Comparison of ENCODE assay signal across 20 mouse cellular contexts in genomic region chr9:43947089-43947488, GRCm38 (mm10).
A peak's percentile ranks its signal among the peaks of the same experiment; 100 is the strongest.
DNase-seq lines count a peak whose midpoint lies in the region; ATAC-seq and TF ChIP-seq lines count a peak whose summit lies in the region.
"Had no signal": no experiment of that assay in that cellular context is flagged by ENCODE, and none has a peak within 500 bp of the region (broad histone marks: within the 10 kb centered on the region; RNA-seq: fewer than 3 reads in every experiment).

No protein-coding gene starts in this region.

- WGBS in kidney, embryonic 15.5 days = 29% methylated on average over 5 of the region's 5 CpGs

- no peak overlapping the region for H3K4me3 ChIP-seq in kidney, embryonic 15.5 days (replicated peaks)
- peak overlapping the region; percentile 44 for H3K4me3 ChIP-seq in embryonic fibroblast, embryonic 13.5 days (ENCODE audit: insufficient read depth, low read length)
- no peak overlapping the region for H3K4me3 ChIP-seq in myocyte
- H3K4me3 ChIP-seq: embryonic facial prominence, embryonic 12.5 days; gastrocnemius, adult 2 months; heart, embryonic 15.5 days; hindbrain, embryonic 15.5 days; layer of hippocampus, adult 2 months had no signal

- H3ac ChIP-seq in myocyte (ENCODE audit: control insufficient read depth, insufficient read length) = no peak overlapping the region

- H3K9ac ChIP-seq in kidney, embryonic 15.5 days = no peak overlapping the region
- H3K9ac ChIP-seq: embryonic facial prominence, embryonic 12.5 days; heart, embryonic 15.5 days; hindbrain, embryonic 15.5 days had no signal

- H3K79me2 ChIP-seq in myocyte (ENCODE audit: control insufficient read depth, insufficient read depth) = no peaks in the 10 kb centered on the region

- H3K4me2 ChIP-seq in kidney, embryonic 15.5 days = no peak overlapping the region
- peak overlapping the region; percentile 50 for H3K4me2 ChIP-seq in myocyte (ENCODE audit: low read depth)
- H3K4me2 ChIP-seq: embryonic facial prominence, embryonic 12.5 days; heart, embryonic 15.5 days; hindbrain, embryonic 15.5 days; liver, embryonic 11.5 days had no signal

- H3K4me1 ChIP-seq in kidney, embryonic 15.5 days = peaks cover 14% of the 10 kb centered on the region
- peaks cover 32% of the 10 kb centered on the region for H3K4me1 ChIP-seq in embryonic fibroblast, embryonic 13.5 days (ENCODE audit: control insufficient read depth, insufficient read depth, low read length)

- H3K9me3 ChIP-seq in kidney, embryonic 15.5 days (replicated peaks) = no peaks in the 10 kb centered on the region
- H3K9me3 ChIP-seq: embryonic facial prominence, embryonic 12.5 days; heart, embryonic 15.5 days; hindbrain, embryonic 15.5 days had no signal

- no peaks in the 10 kb centered on the region for H3K36me3 ChIP-seq in kidney, embryonic 15.5 days
- no peaks in the 10 kb centered on the region for H3K36me3 ChIP-seq in myocyte (ENCODE audit: control insufficient read depth, insufficient read depth)
- H3K36me3 ChIP-seq: embryonic facial prominence, embryonic 12.5 days; heart, embryonic 15.5 days; hindbrain, embryonic 15.5 days had no signal

- peak; percentile 36; the same call in 1 of the 2 replicates for ATAC-seq in kidney, embryonic 15.5 days (replicated peaks; ENCODE audit: low FRiP score)

- DNase-seq in kidney, postnatal 4 days = no peak
- DNase-seq in 3T3-L1 (ENCODE audit: low read depth, low spot score) = peak; percentile 82
- no peak for DNase-seq in cerebellum, postnatal 4 days (ENCODE audit: low spot score in 2 of 2)
- DNase-seq in gastrocnemius, postnatal 36 days = no peak
- DNase-seq: adrenal gland, adult 2 months; cerebellum, postnatal 14 days; gastrocnemius, adult 2 months; heart, adult 11 months; kidney, adult 11 months; lung, adult 2 months; lung, postnatal 36 days; right cerebral cortex, postnatal 25 days had no signal

- 0 out of 2 replicates have a peak overlapping the region, but pooled peaks have one; percentile 16 for H3K27ac ChIP-seq in kidney, embryonic 15.5 days
- H3K27ac ChIP-seq in embryonic fibroblast, embryonic 13.5 days (ENCODE audit: insufficient read depth, low read length) = peak overlapping the region; percentile 94
- H3K27ac ChIP-seq: embryonic facial prominence, embryonic 12.5 days; gastrocnemius, adult 2 months; heart, embryonic 15.5 days; layer of hippocampus, adult 2 months had no signal

- intact Hi-C loops in gastrocnemius, postnatal 36 days (cut with DNase I) = no loop called here

- no peak; the same call in 1 of the 2 replicates for TF ChIP-seq POLR2A in embryonic fibroblast, embryonic 13.5 days (IDR thresholded peaks at IDR 0.05; ENCODE audit: low read depth, low read length)
- no peak for TF ChIP-seq POLR2A in myocyte (IDR thresholded peaks at IDR 0.05; ENCODE audit: insufficient read length, low read depth)

- no peaks in the 10 kb centered on the region for H3K27me3 ChIP-seq in kidney, embryonic 15.5 days
- no peaks in the 10 kb centered on the region for H3K27me3 ChIP-seq in myocyte (ENCODE audit: control insufficient read depth, insufficient read depth, insufficient read length)
- H3K27me3 ChIP-seq: embryonic facial prominence, embryonic 12.5 days; heart, embryonic 15.5 days; hindbrain, embryonic 15.5 days had no signal

- TF ChIP-seq CTCF in embryonic fibroblast, embryonic 13.5 days (IDR thresholded peaks at IDR 0.05; ENCODE audit: borderline replicate concordance, insufficient read depth, low read length) = no peak

TF ChIP-seq in myocyte, 11 proteins besides CTCF, POLR2A, EP300 and RAD21:
- TF ChIP-seq REST (IDR thresholded peaks at IDR 0.05; ENCODE audit: insufficient read depth, insufficient read length) (no peak), USF1 (IDR thresholded peaks at IDR 0.05; ENCODE audit: low read depth) (no peak), CEBPB (IDR thresholded peaks at IDR 0.05; ENCODE audit: insufficient read depth, poor library complexity, severe bottlenecking) (no peak), POLR2AphosphoS2 (IDR thresholded peaks at IDR 0.05; ENCODE audit: insufficient read length, low read depth) (no peak), E2F4 (IDR thresholded peaks at IDR 0.05; ENCODE audit: insufficient read depth) (no peak), SRF (IDR thresholded peaks at IDR 0.05; ENCODE audit: control insufficient read depth, insufficient read length, low read depth) (no peak), TCF12 (IDR thresholded peaks at IDR 0.05; ENCODE audit: insufficient read depth, poor library complexity, severe bottlenecking) (no peak), MYOD1 (IDR thresholded peaks at IDR 0.05; ENCODE audit: control insufficient read depth in 1 of 3, insufficient read length in 2 of 3, low read depth in 2 of 3) (no peak), MYOG (IDR thresholded peaks at IDR 0.05; ENCODE audit: control insufficient read depth in 1 of 3, insufficient read depth in 1 of 3, insufficient read length in 2 of 3, low read depth in 2 of 3) (no peak), TCF3 (IDR thresholded peaks at IDR 0.05; ENCODE audit: insufficient read length, low read depth) (no peak)
